Mouse (Mus musculus) heart, embryonic 14.5 days (tissue): ENCODE measurements around the gene Mlst8. TPM values are rescaled to one million over a fixed set of nuclear protein-coding genes. Genes with fewer than 3 reads are reported as not detected.

Experiments used
- ATAC-seq: fragments of 200-750 bp; cut with Nextera tagmentation; 2 replicates; pipeline ENCODE4 v1.8.0; 2017; ENCODE audit warnings: low read depth, moderate TSS enrichment; ENCODE audit not compliant: insufficient number of reproducible peaks, insufficient read depth, low FRiP score
- H3K27ac ChIP-seq, 2 experiments: fragments of 200-500 bp in 1 of 2; fragments of 300-500 bp in 1 of 2; sonication (generic) in 1 of 2; replicated peaks in 1 of 2; 2 replicates each; pipeline ENCODE4 v1.5.1; 2012 to 2014; ENCODE audit warnings: low read depth in 2 of 2, low read length in 2 of 2, control low read depth in 1 of 2, mild to moderate bottlenecking in 1 of 2, mixed read lengths in 1 of 2; ENCODE audit not compliant: control insufficient read depth in 1 of 2, insufficient read depth in 1 of 2
- H3K27me3 ChIP-seq: fragments of 300-500 bp; sonication (generic); 2 replicates; pipeline ENCODE4 v1.6.1; 2014; ENCODE audit warnings: mild to moderate bottlenecking, low read length, control low read depth; ENCODE audit not compliant: control insufficient read depth, insufficient read depth
- H3K36me3 ChIP-seq: fragments of 300-500 bp; sonication (generic); 2 replicates; pipeline ENCODE4 v1.6.1; 2014; ENCODE audit warnings: mild to moderate bottlenecking, control low read depth, low read length, mixed read lengths; ENCODE audit not compliant: control insufficient read depth, insufficient read depth
- H3K4me1 ChIP-seq, 2 experiments: fragments of 200-500 bp in 1 of 2; fragments of 300-500 bp in 1 of 2; sonication (generic) in 1 of 2; 2 replicates each; pipeline ENCODE4 v1.6.1; 2012 to 2014; ENCODE audit warnings: low read length in 2 of 2, control low read depth in 1 of 2, mixed read lengths in 1 of 2; ENCODE audit not compliant: control insufficient read depth in 2 of 2, insufficient read depth in 2 of 2
- H3K4me2 ChIP-seq: fragments of 300-500 bp; sonication (generic); 2 replicates; pipeline ENCODE4 v1.6.1; 2014; ENCODE audit warnings: mild to moderate bottlenecking, low read length
- H3K4me3 ChIP-seq, 2 experiments: fragments of 200-500 bp in 1 of 2; fragments of 300-500 bp in 1 of 2; sonication (generic) in 1 of 2; 2 replicates each; pipeline ENCODE4 v1.5.1; 2012 to 2014; ENCODE audit warnings: low read length in 2 of 2, mild to moderate bottlenecking in 2 of 2, control low read depth in 1 of 2, low read depth in 1 of 2, moderate library complexity in 1 of 2; ENCODE audit not compliant: control insufficient read depth in 1 of 2, insufficient read depth in 1 of 2
- H3K9ac ChIP-seq: fragments of 300-500 bp; sonication (generic); 2 replicates; pipeline ENCODE4 v1.6.1; 2014; ENCODE audit warnings: mild to moderate bottlenecking, low read length
- H3K9me3 ChIP-seq: fragments of 300-500 bp; sonication (generic); 2 replicates; pipeline ENCODE4 v1.6.1; 2016; ENCODE audit warnings: low read length, control low read depth; ENCODE audit not compliant: control insufficient read depth
- WGBS: fragments of 180-500 bp; shearing (Covaris S2); extraction: QIAGEN DNeasy Blood & Tissue Kit; methylation state at CpG from one replicate; pipeline ENCODE4 v1.1.7; 2014; 5-methylcytosine and 5-hydroxymethylcytosine counted together
- polyA plus RNA-seq: library from polyadenylated mRNA; unstranded; fragments of >200 nt; fragmentation: Nextera tagmentation; extraction: Ambion mirVana; gene quantifications from 2 replicates; pipeline ENCODE4 v1.2.1, GENCODE M21; 2014

Mlst8 gene
- polyA plus RNA-seq: 15.2 and 17.5 TPM in 2 replicates

DNA sequence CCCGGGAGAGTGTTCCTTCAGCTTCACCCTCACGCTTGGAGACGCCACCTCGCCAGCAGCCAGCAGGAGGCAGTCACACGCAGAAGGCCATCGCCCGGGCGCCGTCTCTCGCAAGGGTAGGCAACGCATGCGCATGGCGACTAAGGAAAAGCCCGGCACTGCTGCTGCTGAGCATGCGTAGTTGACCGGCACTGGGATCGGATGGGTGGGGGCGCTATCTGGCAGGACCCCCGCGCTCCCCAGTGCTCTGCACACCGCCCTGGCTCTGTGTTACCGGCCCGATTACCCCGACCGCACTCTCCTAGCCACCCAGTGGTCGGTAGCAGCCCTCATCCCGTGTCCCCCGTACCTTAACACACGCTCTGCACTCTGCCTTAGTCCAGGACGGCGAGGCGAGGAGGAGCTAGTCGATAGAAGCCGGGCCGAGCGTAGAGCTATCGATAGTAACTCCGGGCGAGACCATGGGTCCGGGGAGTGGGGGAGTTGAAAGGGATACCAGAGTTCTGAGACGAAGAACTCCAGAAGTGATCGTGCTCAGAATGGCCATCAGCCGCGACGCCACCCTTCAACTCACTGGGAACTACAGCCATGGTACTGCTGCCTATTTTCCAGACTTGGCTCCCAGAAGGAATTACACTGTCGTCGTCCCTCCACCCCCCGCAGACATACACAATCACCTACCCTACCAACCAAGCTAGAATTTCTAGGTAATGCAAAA is at the start of gene Mlst8:
Mlst8 (minus strand) TSS at position 416 of the 718 bp plus-strand sequence.
- H3K36me3 ChIP-seq: peaks cover 39% of the 10 kb centered on the region
- peak within 1 kb of the TSS; percentile 62 to 81 for H3K4me3 ChIP-seq
- peak within 1 kb of the TSS; percentile 62 for H3K4me2 ChIP-seq
- peak; percentile 89 for ATAC-seq
- no peaks in the 10 kb centered on the region for H3K27me3 ChIP-seq
- H3K4me1 ChIP-seq: peaks cover 7 to 8% of the 10 kb centered on the region in 2 experiments; a peak in 3 of 4 replicates
- no peaks in the 10 kb centered on the region for H3K9me3 ChIP-seq
- peak within 1 kb of the TSS; percentile 93 to 98 for H3K27ac ChIP-seq
- H3K9ac ChIP-seq: peak within 1 kb of the TSS; percentile 88
- WGBS: under 1% methylated on average over 46 of the region's 48 CpGs

DNA sequence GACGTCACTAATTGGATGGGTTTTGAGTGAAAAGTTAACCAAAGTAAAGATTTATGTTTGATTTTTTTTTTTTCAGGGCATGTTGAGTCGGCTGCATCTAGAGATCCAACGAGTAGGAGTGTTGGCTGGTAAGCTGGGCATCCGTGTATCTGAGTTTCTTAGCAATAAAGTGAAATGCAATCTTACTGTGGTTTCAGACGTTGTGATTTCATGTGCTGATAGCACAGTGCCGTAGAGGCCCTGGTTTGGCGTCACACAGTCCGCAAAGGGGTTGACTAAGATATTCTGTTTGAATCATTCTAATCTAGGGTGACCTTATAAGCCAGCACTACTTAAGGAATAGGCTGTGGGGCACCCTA is 49.7 kb upstream of the Mlst8 start:
- peak overlapping the region; percentile 88 for H3K9ac ChIP-seq
- peak overlapping the region; percentile 80 to 92 for H3K27ac ChIP-seq
- ATAC-seq: no peak
- WGBS: 0% methylated on average over 8 of the region's 8 CpGs
- peak overlapping the region; percentile 97 for H3K4me2 ChIP-seq
- peak overlapping the region; percentile 71 to 83 for H3K4me3 ChIP-seq
- H3K36me3 ChIP-seq: peaks cover 21% of the 10 kb centered on the region
- H3K27me3 ChIP-seq: no peaks in the 10 kb centered on the region
- H3K4me1 ChIP-seq: peaks cover 25 to 48% of the 10 kb centered on the region in 2 experiments
- H3K9me3 ChIP-seq: no peaks in the 10 kb centered on the region

DNA sequence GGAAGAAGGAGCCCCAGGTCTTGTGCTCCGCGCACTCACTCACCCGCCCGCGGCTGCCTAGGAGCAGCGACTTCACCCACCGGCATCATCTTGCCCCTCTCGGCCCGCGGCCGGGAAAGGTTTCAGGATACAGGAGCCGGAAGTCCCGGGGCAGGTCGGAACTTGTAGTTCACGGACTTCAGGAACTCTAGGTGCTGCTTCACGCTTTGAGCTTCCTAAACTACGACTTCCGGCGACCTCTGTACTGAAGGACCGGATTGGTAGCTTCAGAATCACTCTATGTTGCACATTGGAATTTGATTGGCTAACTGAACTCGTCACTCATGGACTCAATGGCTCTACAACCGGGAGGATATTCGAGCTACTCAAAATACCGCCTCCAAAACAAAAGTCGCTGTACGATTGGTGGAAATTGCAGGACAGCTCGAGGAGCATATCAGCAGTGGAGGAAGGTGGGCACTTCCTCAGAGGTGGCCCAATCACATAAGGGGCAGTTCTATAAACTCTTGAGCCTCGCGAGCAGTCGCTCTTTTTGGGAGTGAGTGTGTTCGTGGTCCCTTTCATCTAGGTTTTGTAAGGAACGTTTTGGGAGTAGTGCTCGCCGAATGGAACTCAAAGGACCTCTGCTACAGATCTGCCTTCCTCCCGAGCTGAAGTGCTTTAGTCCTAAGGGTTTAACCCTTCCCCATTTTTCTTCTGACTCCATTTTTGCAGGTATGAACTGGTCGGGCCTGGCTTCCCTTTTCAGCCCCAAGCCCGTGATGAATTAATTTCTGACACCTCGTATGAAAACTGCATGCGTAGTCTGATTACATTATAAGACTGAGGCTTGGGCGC is 49.1 kb upstream of the Mlst8 start, which contains the start of gene Traf7:
Traf7 (minus strand) TSS at position 216 of the 837 bp plus-strand sequence.
- peak within 1 kb of the TSS; percentile 97 for H3K4me2 ChIP-seq
- WGBS: under 1% methylated on average over 40 of the region's 40 CpGs
- peak within 1 kb of the TSS; percentile 80 to 92 for H3K27ac ChIP-seq
- ATAC-seq: peak; percentile 95
- H3K27me3 ChIP-seq: no peaks in the 10 kb centered on the region
- H3K4me3 ChIP-seq: peak within 1 kb of the TSS; percentile 89 to 95
- H3K9ac ChIP-seq: peak within 1 kb of the TSS; percentile 93
- H3K4me1 ChIP-seq: peaks cover 19 to 43% of the 10 kb centered on the region in 2 experiments
- H3K9me3 ChIP-seq: no peaks in the 10 kb centered on the region
- H3K36me3 ChIP-seq: peaks cover 26% of the 10 kb centered on the region

DNA sequence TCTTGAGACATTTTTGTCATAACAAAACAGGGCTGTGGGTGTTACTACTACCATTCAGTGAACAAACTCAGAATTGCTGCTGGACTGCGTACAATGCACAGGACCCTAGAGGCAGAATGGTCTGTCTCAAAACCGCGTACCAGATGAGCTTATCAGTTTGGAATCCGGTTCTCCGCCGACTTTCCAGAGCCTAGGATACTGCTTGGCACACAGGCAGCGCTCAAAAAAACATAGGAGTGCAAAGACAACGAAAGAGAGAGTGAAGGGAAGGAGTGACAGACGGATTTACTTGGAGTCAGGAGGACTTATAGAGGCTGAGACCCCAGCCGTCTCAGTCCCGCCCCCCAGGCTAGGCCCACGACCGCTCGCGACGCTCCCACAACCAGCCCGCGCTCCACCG is 48.4 kb upstream of the Mlst8 start:
- WGBS: under 1% methylated on average over 19 of the region's 19 CpGs
- Histone ChIP-seq H3K36me3 (peaks cover 26% of the 10 kb centered on the region), H3K9me3 (no peaks in the 10 kb centered on the region), H3K4me1 (peaks cover 16 to 40% of the 10 kb centered on the region in 2 experiments), H3K4me3 (peak overlapping the region; percentile 89 to 95), H3K27me3 (no peaks in the 10 kb centered on the region), H3K4me2 (peak overlapping the region; percentile 72), H3K9ac (peak overlapping the region; percentile 93), H3K27ac (peak overlapping the region; percentile 68 to 75)
- ATAC-seq: peak; percentile 14; the same call in 1 of the 2 replicates

DNA sequence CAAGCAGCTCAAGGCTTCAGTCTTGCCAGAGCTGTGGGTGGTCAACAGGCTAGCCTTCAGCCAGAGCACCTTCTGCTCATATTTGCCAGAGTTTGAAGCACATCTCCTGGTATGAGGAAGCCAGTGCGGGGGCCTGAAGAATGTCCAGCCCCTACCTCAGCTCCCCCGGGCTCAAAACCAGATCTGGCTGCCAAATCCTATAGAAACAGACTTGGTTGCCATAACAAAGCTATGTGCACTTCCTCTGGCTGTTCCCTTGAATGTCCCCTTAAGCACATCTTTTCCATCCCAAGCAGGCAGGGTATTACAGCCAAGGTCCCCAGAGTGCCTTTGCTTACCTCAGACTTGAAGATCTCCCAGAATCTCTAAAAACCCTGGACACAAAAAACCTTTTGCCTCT is 45.9 kb upstream of the Mlst8 start:
- H3K4me3 ChIP-seq: no peak overlapping the region
- peaks cover 13 to 29% of the 10 kb centered on the region in 2 experiments for H3K4me1 ChIP-seq
- H3K36me3 ChIP-seq: peaks cover 13% of the 10 kb centered on the region
- 37% methylated on average over 2 of the region's 2 CpGs for WGBS
- H3K9ac ChIP-seq: peak overlapping the region; percentile 58
- 0 out of 4 replicates have a peak overlapping the region, but pooled peaks of 1 of the 2 experiments have one; percentile 44 for H3K27ac ChIP-seq
- 0 out of 2 replicates have a peak overlapping the region, but pooled peaks have one; percentile 12 for H3K4me2 ChIP-seq
- H3K9me3 ChIP-seq: no peaks in the 10 kb centered on the region
- ATAC-seq: no peak
- no peaks in the 10 kb centered on the region for H3K27me3 ChIP-seq

DNA sequence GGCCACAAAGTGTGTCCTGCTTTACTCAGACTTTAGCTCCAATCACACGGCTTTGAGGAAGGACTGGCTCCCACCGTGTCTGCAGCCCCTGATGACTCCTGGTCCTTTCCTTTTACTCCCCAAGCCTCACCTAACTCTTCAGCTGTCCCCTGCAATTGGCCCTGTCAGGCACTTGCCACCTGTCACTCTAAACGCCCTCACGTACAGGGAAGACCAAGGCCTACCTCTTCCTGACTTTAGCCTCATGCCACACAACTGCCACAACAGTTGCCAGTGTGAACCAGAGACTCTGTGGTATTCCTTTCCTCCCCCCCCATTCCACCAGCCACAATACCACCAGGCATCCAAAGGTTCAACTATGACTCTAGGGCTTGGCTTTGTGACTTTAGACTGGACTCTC is 41.6 kb upstream of the Mlst8 start:
- Histone ChIP-seq H3K4me1 (peaks cover 3 to 11% of the 10 kb centered on the region in 2 experiments; a peak in 2 of 4 replicates), H3K4me2 (no peak overlapping the region), H3K9me3 (no peaks in the 10 kb centered on the region), H3K9ac (no peak overlapping the region), H3K27ac (no peak overlapping the region), H3K27me3 (no peaks in the 10 kb centered on the region), H3K4me3 (no peak overlapping the region), H3K36me3 (peaks cover 43% of the 10 kb centered on the region)
- 72% methylated on average over 4 of the region's 4 CpGs for WGBS
- no peak for ATAC-seq
